Mouse (Mus musculus) C2C12 (cell line): ENCODE measurements at regions not wholly inside any gene's neighbourhood (a gene's known extent, or its start where the extent isn't known, plus 50 kb on each side); places are given as distances from the start of the nearest gene placed in this dataset.

Experiments
- H3K27me3 ChIP-seq: one replicate; pipeline ENCODE4 v1.6.1; 2011; ENCODE audit not compliant: control insufficient read depth, insufficient read depth, insufficient read length
- H3K36me3 ChIP-seq: one replicate; pipeline ENCODE4 v1.6.1; 2011; ENCODE audit not compliant: control insufficient read depth, insufficient read depth
- H3K4me3 ChIP-seq: one replicate; pipeline ENCODE4 v1.5.1; 2011; ENCODE audit warnings: mild to moderate bottlenecking, control low read depth; ENCODE audit not compliant: poor library complexity, insufficient read depth, severe bottlenecking
- H3K79me2 ChIP-seq: one replicate; pipeline ENCODE4 v1.6.1; 2011; ENCODE audit not compliant: control insufficient read depth, insufficient read depth
- H3K79me3 ChIP-seq: one replicate; pipeline ENCODE4 v1.6.1; 2011; ENCODE audit warnings: low read depth, control low read depth
- H3ac ChIP-seq: one replicate; pipeline ENCODE3; 2011; ENCODE audit warnings: low read depth; ENCODE audit not compliant: control insufficient read depth, insufficient read length
- CEBPB ChIP-seq: IDR thresholded peaks from one replicate; pipeline ENCODE4 v1.6.1; 2011; ENCODE audit warnings: low read depth, mild to moderate bottlenecking, control low read depth, moderate library complexity
- CTCF ChIP-seq: IDR thresholded peaks from one replicate; pipeline ENCODE4 v1.5.1; 2011; ENCODE audit not compliant: control insufficient read depth, insufficient read depth, insufficient read length
- FOSL1 ChIP-seq: IDR thresholded peaks from one replicate; pipeline ENCODE4 v1.8.0; 2011; ENCODE audit warnings: mild to moderate bottlenecking, low read length; ENCODE audit not compliant: poor library complexity, insufficient read depth, severe bottlenecking
- MAX ChIP-seq: IDR thresholded peaks from one replicate; pipeline ENCODE4 v1.6.1; 2011; ENCODE audit warnings: mild to moderate bottlenecking, control low read depth
- MYOD1 ChIP-seq: IDR thresholded peaks from one replicate; pipeline ENCODE4 v1.6.1; 2011; ENCODE audit warnings: low read depth; ENCODE audit not compliant: control insufficient read depth, insufficient read length
- MYOG ChIP-seq: IDR thresholded peaks from one replicate; pipeline ENCODE4 v1.6.1; 2011; ENCODE audit not compliant: control insufficient read depth, insufficient read length; ENCODE audit errors: extremely low read depth
- USF1 ChIP-seq: IDR thresholded peaks from one replicate; pipeline ENCODE4 v1.6.1; 2011; ENCODE audit warnings: low read depth, mild to moderate bottlenecking, control low read depth, moderate library complexity

- TF ChIP-seq MYOG: no peak
- TF ChIP-seq MAX: no peak
- no peak for TF ChIP-seq MYOD1
- no peak for TF ChIP-seq CTCF
- TF ChIP-seq FOSL1: no peak
- no peak for TF ChIP-seq USF1
- H3K79me2 ChIP-seq: no peaks in the 10 kb centered on the region
- no peaks in the 10 kb centered on the region for H3K36me3 ChIP-seq
- H3K27me3 ChIP-seq: no peaks in the 10 kb centered on the region
- no peak overlapping the region for H3ac ChIP-seq
- H3K4me3 ChIP-seq: no peak overlapping the region
- H3K79me3 ChIP-seq: no peaks in the 10 kb centered on the region
Observed at GRCm38 (mm10) chr9:94404551-94404950, 133.3 kb downstream of the 1190002N15Rik start.

DNA sequence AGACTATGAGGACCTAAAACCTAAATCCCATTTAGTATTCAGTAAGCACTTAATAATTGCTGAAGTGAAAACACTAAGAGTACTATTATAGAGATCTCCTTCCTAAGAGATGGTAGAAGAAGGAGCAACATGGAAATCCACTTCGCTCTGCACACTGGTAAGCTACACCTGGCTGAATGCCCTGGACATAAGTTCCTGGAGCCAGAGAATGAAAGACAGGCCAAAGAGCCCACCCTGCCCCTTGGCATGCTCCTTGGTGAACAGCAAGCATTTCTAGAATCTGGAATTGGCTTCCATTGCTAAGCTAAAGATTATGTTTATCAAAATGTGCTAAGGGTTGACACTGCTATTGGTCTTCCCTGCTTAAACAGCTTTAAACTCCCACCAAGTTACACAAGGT lies 137.3 kb downstream of the 1190002N15Rik start:
- Histone ChIP-seq H3K27me3 (no peaks in the 10 kb centered on the region), H3K79me3 (no peaks in the 10 kb centered on the region), H3K79me2 (no peaks in the 10 kb centered on the region), H3K36me3 (no peaks in the 10 kb centered on the region), H3K4me3 (no peak overlapping the region), H3ac (no peak overlapping the region)
- TF ChIP-seq USF1 (no peak), CTCF (no peak), FOSL1 (no peak), MYOD1 (no peak), MAX (no peak), CEBPB (no peak), MYOG (no peak)

DNA sequence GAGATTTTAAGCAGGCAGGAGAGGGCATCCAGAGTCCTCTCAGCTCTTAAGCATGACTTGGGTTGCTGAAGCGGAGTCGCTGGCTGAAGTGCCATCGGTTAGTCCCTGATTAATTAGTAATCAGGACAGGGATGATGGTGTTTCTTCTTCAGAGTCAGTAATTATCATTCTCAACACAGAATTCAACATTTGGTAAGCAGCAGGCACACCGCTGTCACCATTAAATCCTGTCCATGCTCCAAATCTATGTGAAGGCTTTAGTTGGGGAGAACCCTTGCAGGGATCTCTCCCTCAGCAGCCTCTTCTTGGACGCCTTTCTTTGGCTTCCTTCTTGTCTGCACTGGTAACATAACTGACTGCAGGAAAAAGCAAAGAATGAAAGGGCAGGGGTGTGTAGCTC lies 142.7 kb downstream of the 1190002N15Rik start:
- no peak for TF ChIP-seq FOSL1
- TF ChIP-seq CEBPB: no peak
- TF ChIP-seq USF1: no peak
- no peak for TF ChIP-seq CTCF
- no peak for TF ChIP-seq MYOG
- no peak for TF ChIP-seq MYOD1
- TF ChIP-seq MAX: no peak
- no peak overlapping the region for H3K4me3 ChIP-seq
- no peaks in the 10 kb centered on the region for H3K27me3 ChIP-seq
- H3ac ChIP-seq: no peak overlapping the region
- no peaks in the 10 kb centered on the region for H3K36me3 ChIP-seq
- no peaks in the 10 kb centered on the region for H3K79me3 ChIP-seq
- H3K79me2 ChIP-seq: no peaks in the 10 kb centered on the region

- TF ChIP-seq MYOD1: no peak
- TF ChIP-seq MAX: no peak
- no peak for TF ChIP-seq CEBPB
- TF ChIP-seq MYOG: no peak
- TF ChIP-seq FOSL1: no peak
- no peak for TF ChIP-seq CTCF
- TF ChIP-seq USF1: no peak
- Histone ChIP-seq H3K27me3 (no peaks in the 10 kb centered on the region), H3K79me2 (no peaks in the 10 kb centered on the region), H3K36me3 (no peaks in the 10 kb centered on the region), H3K4me3 (no peak overlapping the region), H3K79me3 (no peaks in the 10 kb centered on the region), H3ac (no peak overlapping the region)
Observed at GRCm38 (mm10) chr9:94386190-94386589, 151.7 kb downstream of the 1190002N15Rik start.

GRCm38 (mm10) chr9:94382293-94382692 lies 155.6 kb downstream of the 1190002N15Rik start:
- Histone ChIP-seq H3K79me3 (no peaks in the 10 kb centered on the region), H3K79me2 (no peaks in the 10 kb centered on the region), H3K27me3 (no peaks in the 10 kb centered on the region), H3K4me3 (no peak overlapping the region), H3ac (no peak overlapping the region), H3K36me3 (no peaks in the 10 kb centered on the region)
- TF ChIP-seq CEBPB: no peak
- TF ChIP-seq MYOD1: no peak
- TF ChIP-seq USF1: no peak
- no peak for TF ChIP-seq CTCF
- no peak for TF ChIP-seq FOSL1
- no peak for TF ChIP-seq MAX
- no peak for TF ChIP-seq MYOG

DNA sequence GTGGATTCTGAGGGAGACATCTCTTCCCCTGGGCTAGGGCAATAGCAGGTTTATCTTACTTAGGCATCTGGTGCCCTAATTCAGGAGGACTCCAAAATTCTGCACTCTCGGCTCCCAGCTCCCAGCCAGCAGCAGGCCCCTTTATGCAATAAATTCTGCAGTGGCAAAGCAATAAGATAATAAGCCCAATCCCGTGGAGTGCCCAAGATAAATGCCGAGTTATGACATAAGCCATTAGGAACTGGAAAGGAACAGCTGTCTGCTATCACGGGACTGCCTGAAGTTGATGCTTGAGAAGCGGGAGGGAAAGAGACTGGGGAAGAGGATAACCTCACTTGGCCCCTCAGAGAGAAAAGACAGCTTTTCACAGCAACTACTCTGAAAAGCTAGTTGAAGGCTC lies 159.0 kb downstream of the 1190002N15Rik start:
- TF ChIP-seq MAX (no peak), CEBPB (no peak), USF1 (no peak), MYOD1 (no peak), FOSL1 (no peak), MYOG (no peak)
- H3K27me3 ChIP-seq: no peaks in the 10 kb centered on the region
- H3ac ChIP-seq: no peak overlapping the region
- no peaks in the 10 kb centered on the region for H3K79me3 ChIP-seq
- H3K4me3 ChIP-seq: no peak overlapping the region
- no peaks in the 10 kb centered on the region for H3K79me2 ChIP-seq
- H3K36me3 ChIP-seq: no peaks in the 10 kb centered on the region
